Mouse (Mus musculus) cerebellum, postnatal 4 days (tissue): Measurements from ENCODE around the gene Gm11985.

Experiments
- DNase-seq, 2 experiments: peaks; one replicate each; pipeline ENCODE4 v3.0.0; 2022; ENCODE audit warnings: low spot score in 2 of 2, mixed read lengths in 1 of 2

The Gm11985 gene

DNA sequence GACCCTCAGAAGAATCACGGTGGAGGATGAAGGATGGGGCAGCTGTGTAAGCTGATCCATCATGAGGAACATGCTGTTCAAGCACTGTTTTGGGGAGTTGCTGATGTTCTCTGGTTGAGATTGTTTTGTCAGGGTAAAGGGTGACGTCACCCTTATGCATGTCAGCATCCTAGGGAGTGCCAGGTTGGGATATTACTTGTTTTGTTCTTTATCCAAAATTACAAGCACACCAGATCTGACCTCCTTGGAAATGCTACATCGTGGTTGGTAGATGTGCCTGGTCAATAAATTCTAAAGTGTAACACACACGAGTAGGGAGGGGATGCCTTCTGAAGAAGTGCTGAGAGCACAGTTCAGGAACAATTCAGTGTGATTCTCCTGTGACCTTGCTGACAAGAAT, 31.9 kb downstream of the Gm11985 start:
- DNase-seq = no peak

DNA sequence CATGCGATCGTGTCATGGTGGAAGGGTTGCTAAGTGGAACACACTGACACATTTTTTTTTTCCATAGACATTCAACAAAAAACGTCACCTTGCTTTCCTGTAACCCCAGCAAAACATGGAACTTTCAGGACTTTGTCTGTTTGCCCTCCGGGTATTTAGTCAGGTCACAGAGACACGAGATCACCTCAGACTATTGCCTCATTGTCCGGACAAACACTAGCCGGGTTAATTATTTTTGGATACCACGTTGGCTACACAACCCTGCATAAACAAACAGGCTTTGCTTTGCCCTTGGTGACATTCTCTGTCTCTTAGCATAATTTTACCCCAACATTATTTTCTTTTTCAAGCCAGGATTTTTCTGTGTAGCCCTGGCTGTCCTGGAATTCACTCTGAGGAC, 35.3 kb downstream of the Gm11985 start:
- DNase-seq = no peak

DNA sequence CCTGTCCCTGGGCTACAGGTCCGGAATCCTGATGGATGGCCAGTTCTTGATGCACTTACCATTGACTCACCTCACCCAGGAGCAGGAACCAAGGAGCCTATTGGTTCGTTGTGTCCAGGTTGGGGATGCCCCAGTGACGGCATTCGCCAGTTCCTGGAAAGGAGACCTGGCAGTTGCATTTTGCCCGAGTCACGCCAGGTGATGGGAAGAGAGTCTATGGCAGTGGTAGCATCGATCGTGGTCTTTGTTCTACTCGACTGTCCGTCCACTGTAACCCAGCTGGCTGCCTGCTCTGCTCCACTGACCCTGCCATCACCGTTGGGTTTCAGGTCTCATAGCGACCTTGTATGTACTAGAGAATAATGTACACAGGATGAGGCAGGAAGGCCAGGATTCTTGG, 36.0 kb downstream of the Gm11985 start:
- DNase-seq = no peak

DNA sequence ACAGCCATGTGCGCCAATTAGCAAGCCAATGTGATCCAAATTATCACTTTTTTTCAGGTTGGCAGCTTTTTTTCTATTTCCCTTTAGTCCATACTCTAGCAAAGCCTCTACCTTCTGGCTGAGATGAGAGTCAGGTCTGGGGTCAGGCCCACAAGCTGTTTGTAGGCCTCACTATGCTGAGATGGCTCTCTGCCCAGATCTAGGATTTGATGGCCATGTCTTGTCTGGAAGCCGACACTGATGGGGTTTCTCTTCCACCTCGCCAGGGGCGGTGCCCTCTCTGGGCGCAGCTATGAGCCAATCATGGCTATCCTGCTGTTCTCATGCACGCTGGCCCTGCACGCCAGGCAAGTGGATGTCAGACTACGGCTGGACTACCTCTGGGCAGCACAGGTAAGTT, 37.9 kb downstream of the Gm11985 start:
- DNase-seq = peak in 1 of 2 experiments; percentile 28

DNA sequence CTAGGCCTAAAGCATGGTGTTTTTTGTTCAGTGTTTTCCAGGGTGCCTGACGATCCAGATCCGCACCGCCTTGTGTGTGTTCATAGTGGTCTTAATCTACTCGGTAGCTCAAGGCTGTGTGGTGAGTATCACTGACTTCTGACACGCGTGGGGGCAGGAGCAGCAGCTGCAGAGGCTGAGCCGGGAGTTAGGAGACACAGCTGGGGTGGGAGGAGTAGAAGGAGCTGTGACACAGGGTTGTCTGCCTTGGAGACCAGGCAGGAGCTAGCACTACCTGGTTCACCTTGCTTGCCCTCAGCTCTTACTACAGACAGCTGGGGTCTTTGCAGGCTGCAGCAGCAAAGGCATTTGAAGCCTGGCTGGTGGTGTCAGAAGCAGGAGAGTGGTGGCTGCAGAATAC, 38.9 kb downstream of the Gm11985 start:
- DNase-seq = no peak

DNA sequence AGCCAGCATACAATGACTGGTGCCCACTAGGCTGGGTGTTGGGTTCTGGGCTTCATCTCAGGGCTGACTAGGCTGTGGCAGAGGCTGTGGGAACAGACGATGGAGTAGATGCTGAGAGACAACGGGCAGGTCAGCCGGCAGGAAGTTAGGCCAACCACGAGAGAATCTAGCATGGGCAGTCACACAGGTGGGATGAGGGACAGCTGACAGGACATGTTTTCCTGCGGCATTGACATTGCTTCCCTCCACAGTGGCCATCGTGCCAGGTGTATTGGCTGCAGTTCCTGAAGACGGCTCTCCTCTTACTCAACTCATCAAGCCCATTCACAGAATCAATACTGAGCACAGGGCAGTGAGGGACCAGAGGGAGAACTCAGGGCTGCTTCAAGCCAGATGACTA, 40.4 kb downstream of the Gm11985 start:
- no peak for DNase-seq

DNA sequence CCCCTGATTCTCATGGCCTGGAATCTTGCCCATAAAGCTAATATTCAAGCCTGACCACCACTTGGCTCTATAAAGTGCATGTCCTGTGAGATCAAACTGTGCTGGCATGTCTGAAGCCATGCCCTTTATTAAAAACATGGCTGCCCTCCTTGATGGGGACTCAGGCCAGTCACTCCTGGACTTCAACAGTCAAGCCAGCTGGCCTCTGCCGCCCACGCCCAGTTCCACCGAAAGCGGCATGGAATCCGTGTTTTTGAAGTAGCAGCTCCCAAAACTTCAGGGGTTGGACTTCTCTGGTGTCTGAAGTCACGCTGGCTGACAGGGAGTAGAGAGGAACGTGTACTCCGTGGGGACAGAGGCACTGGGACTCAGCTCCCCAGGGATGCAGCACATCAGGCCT, 40.8 kb downstream of the Gm11985 start:
- DNase-seq = no peak

DNA sequence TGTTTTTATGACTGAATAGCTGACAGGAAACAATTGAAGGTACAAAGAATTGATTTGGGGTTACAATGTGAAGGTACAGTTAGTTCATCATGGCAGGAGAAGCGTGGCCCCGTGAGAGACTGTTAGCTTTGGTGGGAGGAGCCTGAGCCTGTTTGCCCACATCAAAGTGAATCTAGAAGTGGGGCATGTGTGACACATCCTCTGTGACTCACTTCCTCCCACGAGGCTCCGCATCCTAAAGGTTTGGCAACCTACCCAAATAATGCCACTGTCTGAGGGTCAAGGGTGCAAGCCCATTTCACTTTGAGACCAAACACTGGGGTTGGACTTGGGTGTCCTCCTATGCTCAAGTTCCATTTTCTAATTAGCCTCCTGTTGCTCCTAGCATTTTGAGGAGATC, 43.1 kb downstream of the Gm11985 start:
- no peak for DNase-seq

DNA sequence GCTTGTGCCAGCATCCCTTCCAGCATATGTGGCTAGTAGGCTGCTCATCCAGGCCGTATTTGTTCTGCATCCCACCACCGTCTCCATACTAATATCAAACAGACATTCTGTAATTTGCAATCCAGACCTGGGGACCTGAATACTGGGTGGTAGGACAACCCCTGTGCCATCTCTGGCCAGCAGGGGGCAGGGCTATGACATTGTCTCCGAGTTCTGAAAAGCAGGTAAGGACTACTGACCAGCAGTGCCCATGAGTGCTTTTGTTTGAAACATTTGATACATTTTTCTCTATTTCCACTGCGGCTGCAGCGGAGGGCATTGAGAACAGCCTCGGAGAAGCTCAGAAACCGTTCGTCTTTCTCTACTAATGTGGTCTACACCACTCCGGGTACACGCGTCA, 44.0 kb downstream of the Gm11985 start:
- no peak for DNase-seq

DNA sequence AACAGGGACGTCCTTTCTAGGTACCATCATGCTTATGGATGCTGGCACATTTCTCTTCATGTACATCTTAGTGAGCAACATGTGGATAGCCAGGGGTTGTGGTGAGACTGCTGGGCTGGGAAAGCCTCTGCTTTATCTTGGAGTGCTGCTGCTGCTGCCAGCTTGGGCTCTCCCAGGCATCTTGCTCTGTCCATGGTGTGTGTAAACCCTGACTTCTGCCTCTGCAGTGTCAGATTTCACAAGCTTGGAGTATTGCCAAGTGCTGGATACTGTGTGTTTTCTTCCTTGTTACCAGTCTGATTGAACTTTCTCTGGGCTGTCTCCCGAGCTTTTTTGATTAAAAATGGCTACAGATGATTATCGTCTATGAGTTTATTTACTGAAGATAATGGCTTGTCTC, 45.6 kb downstream of the Gm11985 start:
- DNase-seq = no peak

DNA sequence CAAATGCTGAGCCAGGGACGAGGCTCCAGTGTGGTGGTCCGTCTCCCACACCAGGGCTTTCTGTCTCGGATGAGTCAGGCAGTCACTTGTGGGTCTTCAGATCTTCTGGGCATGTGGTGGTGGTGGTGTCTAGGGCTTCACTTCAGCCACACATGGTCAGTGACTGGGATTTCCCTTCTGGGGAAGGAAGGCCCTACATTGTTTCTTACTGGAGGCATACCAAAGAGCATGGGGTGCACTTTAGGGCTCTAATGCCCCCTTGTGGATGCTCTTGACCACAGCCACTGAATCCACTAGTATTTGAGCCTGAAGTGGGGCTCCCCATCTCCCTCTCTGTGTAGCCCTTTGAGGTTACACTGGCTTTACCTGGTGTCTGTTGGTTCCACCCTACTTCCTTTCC, 47.9 kb downstream of the Gm11985 start:
- DNase-seq = peak in 1 of 2 experiments; percentile 47

DNA sequence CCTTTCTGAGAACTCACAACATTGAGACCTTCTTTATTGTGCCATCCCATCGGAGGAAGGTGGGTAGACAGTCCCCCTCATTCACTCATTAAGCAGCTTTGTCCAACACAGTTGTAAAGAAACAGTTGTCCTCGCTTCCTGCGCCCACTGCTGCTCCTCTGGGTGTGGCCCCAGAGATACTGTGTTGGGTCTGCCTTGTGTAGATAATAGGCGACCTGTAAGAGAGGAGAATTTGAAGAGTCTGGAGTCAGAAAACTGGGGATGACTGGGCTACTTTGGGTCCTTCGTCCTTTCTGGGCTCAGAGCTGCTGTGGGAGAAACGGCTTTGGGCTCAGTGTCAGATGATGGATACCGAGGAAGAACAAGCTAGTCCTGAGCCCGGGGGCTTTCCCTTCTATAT, 50.0 kb downstream of the Gm11985 start:
- no peak for DNase-seq

DNA sequence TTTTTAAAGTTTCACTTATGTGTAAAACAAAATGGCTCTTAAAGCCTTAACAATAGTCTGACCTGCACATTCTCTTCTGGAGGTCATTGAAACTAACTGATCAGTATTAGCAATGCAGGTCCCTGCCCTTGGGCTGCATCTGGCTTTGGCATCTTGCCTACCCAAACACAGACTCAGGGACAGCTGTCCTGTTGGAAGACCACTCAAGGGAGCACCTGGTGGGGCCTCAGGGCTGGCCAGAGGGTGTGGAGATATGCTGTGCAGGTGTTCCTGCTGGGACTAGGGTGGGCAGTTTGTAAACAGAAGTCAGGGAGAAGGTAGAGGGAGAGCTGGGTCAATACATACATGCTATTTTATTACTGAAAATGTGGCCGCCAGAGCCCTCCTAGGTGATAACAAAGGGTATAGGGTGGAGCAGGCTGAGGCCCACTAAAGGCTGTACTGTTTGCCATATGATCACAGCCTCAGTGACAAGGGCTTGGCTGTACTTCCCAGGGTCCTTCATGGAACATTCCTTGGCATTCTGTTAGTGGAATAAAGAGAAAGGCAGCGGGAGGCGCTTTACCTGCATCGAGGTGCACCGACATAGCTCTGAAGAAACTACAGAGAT, 52.0 kb downstream of the Gm11985 start:
- DNase-seq = peak in 1 of 2 experiments; percentile 24

DNA sequence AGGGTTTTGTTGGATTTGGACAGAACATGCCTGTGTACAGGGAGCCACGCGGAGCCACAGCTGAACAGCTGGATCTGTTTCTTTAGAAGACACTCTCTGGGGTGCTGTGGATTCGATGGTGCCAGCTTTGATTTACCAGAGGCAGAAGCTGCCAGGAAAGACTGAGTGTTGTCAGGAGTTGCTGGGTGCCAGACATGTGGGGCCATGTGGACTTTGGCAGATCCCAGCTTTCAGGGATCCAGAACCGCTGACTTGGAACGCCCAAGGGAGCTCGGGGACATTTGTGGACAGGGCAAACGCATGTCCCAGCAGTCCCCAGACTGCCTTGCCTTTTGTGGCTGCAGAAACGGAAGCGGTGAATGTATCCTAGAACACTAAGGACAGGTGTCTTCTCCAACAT, 52.6 kb downstream of the Gm11985 start:
- DNase-seq = no peak

DNA sequence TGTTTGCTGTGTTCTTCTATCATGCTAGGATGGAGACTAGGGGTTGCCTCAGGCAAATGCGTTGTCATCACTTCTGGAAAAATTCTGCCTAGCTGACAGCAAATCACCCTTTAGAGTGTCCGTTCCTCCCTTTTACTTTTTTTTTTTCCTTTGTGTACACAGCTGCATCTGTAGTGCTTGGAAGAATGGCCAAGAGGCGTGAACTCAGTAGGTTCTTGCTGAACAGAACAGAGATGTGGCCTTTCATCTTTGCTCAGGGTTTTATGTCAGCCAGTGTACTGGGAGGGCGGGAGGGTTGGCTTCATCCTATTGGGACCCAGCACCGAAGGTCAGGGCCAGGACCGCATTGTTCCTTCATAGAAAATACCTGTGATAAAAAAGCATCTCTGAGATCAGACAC, 53.1 kb downstream of the Gm11985 start:
- DNase-seq = no peak

DNA sequence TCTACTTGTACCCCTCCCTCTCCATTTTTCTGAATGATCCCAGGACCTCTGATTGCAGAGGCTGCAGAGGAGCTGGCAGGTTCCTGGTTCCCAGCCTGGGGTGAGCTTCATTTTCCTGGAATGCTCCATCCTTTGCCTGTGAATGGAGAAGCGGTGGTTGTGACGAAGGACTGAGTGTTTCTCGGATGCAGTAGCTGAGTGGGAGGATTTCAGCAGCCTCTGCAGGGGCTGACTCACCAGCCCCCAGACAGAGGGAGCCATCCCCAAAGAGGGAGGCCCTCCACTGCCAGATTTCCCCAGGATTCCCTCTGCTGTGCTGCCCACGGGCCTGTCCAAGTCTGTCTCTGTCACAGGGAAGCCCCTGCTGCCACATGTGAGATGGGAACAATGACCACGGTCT, 54.0 kb downstream of the Gm11985 start:
- no peak for DNase-seq

DNA sequence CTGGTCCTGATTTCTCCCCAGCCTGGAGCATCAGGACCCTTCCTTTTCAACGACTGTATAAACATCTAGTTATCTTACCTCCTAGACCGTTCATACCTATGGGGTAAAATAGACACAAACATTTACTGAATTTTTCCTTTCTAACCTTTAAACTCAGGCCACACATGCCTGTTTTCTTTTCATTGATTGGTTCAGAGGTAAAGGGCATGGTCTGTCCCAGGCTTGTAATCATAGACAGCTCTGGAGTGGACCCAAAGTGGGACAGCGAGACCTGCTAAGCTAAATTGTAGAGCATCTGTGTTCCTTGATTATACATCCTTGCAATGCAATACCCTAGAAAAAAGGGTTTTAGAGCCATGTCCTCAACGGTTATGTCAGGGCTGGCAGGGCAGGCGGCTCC, 54.6 kb downstream of the Gm11985 start:
- DNase-seq = no peak
